Mouse (Mus musculus) megakaryocyte, embryonic 14.5 days (primary cell): ENCODE data around the gene Hdac6. TPM values are rescaled to one million over a fixed set of nuclear protein-coding genes. Genes with fewer than 3 reads are reported as not detected.

Source experiments
- H3K27me3 ChIP-seq: replicated peaks from 2 replicates; pipeline ENCODE3; 2012; ENCODE audit warnings: inconsistent platforms
- H3K36me3 ChIP-seq: replicated peaks from 2 replicates; pipeline ENCODE3; 2012; ENCODE audit warnings: low read length, inconsistent platforms, mixed read lengths
- H3K4me1 ChIP-seq: 2 replicates; pipeline ENCODE4 v1.6.1; 2012; ENCODE audit warnings: inconsistent platforms
- H3K4me3 ChIP-seq: replicated peaks from 2 replicates; pipeline ENCODE3; 2012; ENCODE audit warnings: moderate library complexity, mild to moderate bottlenecking, inconsistent platforms
- H3K9me3 ChIP-seq: 2 replicates; pipeline ENCODE4 v1.6.1; 2012; ENCODE audit warnings: inconsistent platforms
- FLI1 ChIP-seq: IDR thresholded peaks from 2 replicates; pipeline ENCODE4 v1.6.1; 2012; ENCODE audit warnings: low read length, inconsistent platforms, mixed read lengths
- GATA1 ChIP-seq: IDR thresholded peaks from 3 replicates; pipeline ENCODE4 v1.6.1; 2012; ENCODE audit warnings: mixed read lengths, low read length, inconsistent platforms, borderline replicate concordance
- polyA plus RNA-seq: library from polyadenylated mRNA; stranded (reverse); fragments of >175 nt; gene quantifications from 2 replicates; pipeline ENCODE4 v1.2.3, GENCODE M21; 2012; ENCODE audit warnings: low replicate concordance; ENCODE audit not compliant: insufficient read depth

The Hdac6 gene
- polyA plus RNA-seq, 1 experiment, result 0.96 TPM

DNA sequence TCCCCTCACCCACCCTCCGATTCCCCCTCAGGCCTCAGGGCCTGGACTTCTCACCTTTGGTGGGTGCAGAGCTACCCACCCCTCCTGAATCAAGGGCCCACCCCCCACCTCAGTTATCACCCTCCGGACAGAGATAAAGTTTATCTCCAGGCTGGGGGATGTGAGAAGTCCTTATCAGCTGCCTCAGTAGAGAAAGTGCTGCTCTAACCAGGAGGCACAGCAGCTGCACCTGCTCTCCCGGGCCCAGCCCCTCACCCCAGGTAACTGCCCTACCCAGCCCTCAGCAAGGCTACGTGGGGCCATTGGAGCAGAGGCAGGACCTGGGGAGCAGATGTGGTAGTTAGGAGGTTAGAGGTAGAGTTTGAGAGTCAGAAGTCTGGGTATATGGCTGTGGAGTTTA lies 18.5 kb upstream of the Hdac6 start:
- Histone ChIP-seq H3K27me3 (no peaks in the 10 kb centered on the region), H3K4me1 (peaks cover 54% of the 10 kb centered on the region), H3K9me3 (no peaks in the 10 kb centered on the region), H3K4me3 (peak overlapping the region; percentile 95), H3K36me3 (peaks cover 41% of the 10 kb centered on the region)
- TF ChIP-seq GATA1, result no peak
- no peak for TF ChIP-seq FLI1

DNA sequence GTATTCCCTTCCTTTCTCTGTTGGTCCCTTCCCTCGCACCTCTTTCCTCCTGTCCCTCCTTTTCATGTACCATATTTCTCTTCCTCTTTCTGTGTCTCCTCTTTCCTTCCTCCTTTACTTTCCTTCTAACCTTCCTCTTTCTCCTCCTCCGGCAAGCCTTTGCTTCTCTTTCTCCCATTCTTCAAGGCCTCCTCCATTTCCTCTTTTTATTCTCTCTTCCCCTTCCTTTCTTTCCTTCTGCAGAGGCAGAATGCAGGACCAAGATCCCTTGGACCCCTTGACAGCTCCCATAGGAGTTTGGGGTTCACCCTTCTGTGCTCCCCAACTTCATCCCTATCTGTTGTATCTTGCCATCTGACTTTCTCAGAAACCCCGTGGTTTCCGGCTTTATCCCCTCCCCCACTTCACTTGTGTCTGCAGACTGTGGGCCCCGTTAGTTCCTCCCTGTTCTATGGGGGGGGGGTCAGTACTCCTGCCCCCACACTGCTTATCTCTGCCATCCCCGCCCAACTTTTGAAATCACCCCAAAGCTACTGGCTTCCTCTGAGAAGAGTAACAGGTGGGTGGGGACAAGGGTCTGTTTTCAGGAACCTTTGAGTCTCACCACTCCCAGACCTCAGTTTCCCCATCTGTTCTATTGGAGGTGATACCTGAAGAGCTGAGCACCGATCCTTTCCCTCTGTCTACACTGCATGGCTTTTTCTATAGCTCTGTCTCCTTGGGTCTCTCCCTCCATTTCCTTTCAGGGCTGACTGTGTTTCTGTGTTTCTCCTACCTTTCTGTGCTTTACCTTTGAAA lies 16.3 kb upstream of the Hdac6 start:
- Histone ChIP-seq H3K36me3 (peaks cover 63% of the 10 kb centered on the region), H3K4me1 (peaks cover 45% of the 10 kb centered on the region), H3K4me3 (peak overlapping the region; percentile 91), H3K27me3 (no peaks in the 10 kb centered on the region), H3K9me3 (no peaks in the 10 kb centered on the region)
- TF ChIP-seq FLI1 (no peak), GATA1 (no peak)

DNA sequence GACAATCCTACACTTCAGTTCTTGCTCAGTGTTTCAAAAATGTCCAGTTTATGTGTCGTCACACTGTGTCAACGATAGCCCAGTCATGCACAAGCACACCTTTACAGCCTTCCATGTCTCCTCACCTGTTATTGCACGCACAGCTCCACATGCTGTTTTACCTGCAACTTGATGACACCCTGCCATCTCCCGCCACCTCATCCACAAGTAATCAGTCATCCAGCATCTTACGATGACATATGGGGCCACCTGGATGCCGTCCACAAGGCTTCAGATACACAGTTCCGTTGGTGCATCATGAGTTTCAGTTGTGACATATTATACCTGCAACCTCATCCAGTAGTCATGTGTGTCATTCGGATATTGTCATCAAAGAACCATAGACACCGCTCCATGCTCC lies 11.2 kb upstream of the Hdac6 start:
- H3K27me3 ChIP-seq, result no peaks in the 10 kb centered on the region
- peak overlapping the region; percentile 35 for H3K4me3 ChIP-seq
- H3K36me3 ChIP-seq, result peaks cover 68% of the 10 kb centered on the region
- H3K4me1 ChIP-seq, result peaks cover 33% of the 10 kb centered on the region
- H3K9me3 ChIP-seq, result no peaks in the 10 kb centered on the region
- TF ChIP-seq FLI1, result no peak
- no peak for TF ChIP-seq GATA1

DNA sequence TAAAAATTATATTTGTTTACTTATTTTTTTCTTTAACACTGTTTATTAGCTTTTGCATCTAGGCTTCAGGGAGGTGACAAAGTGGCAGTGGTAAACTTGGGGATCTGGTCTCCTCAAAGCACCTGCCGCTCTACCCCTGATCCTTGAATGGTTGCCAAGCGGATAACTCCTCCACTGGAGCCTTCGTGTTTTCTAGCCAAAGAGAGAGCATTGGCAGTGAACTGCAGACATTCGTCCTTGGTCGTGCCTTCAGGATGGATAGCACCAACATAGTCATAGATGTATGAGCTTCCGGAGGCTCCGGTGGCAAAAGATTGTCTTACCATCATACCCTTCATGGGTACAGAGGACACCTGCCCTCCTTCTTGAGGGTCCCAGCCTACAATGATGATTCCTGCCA lies 2.4 kb upstream of the Hdac6 start:
- Histone ChIP-seq H3K36me3 (no peaks in the 10 kb centered on the region), H3K27me3 (no peaks in the 10 kb centered on the region), H3K4me3 (no peak overlapping the region), H3K4me1 (peaks cover 12% of the 10 kb centered on the region; the same call in 1 of the 2 replicates), H3K9me3 (no peaks in the 10 kb centered on the region)
- TF ChIP-seq GATA1, result no peak
- no peak for TF ChIP-seq FLI1

DNA sequence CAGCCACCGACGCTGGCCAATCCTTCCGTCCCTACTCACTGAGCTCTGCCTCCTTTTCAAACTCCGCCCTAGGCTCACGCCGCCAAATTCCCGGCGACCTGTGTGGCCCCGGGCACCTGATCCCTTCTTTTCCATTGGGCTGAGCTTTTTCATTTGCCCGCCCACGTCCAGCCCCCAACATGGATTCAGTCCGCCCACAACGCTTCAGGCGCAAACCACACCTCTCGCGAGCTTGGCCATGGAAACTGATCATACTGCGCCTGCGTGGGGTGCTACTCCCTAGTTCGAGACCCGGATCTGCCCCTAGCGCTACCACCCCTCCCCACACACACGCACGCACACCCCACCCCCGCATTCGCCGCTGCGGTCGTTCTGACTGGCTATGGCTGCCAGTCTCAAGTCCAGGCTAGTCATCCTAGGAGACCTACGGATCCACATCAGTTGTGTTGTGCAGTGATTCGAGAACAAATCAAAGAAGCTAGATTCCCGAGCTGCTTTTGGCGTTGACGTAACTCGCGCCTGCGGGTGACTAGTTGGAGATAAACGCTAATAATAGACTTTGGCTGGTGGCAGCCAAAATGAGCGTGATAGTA lies 307 bp upstream of the Hdac6 start:
- H3K9me3 ChIP-seq, result no peaks in the 10 kb centered on the region
- H3K4me1 ChIP-seq, result peaks cover 12% of the 10 kb centered on the region; the same call in 1 of the 2 replicates
- H3K27me3 ChIP-seq, result peaks cover 2% of the 10 kb centered on the region
- TF ChIP-seq FLI1, result no peak
- no peak for TF ChIP-seq GATA1
- H3K4me3 ChIP-seq, result peak overlapping the region; percentile 91
- no peaks in the 10 kb centered on the region for H3K36me3 ChIP-seq

DNA sequence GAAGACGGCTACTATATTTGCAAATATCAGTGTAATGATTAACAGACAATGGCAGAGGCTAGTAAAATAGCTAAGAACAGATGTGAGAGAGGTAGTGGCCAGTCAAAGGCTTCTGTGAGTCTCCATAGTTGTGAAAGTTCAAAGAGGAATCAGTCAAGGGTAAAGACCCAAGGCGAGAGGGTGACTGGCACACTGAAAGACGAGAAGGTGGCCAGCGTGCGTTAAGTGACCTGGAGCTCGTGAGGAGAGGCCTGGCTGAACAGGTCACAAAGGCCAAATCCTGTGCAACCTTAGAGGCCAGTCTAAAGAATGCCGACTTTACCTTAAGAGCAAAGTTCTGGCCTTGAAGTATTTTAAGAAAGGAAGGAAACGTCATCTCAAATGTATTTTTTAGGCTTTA lies 2.1 kb downstream of the Hdac6 start:
- peaks cover 12% of the 10 kb centered on the region; the same call in 1 of the 2 replicates for H3K4me1 ChIP-seq
- no peaks in the 10 kb centered on the region for H3K9me3 ChIP-seq
- peaks cover 7% of the 10 kb centered on the region for H3K36me3 ChIP-seq
- no peak for TF ChIP-seq FLI1
- no peak for TF ChIP-seq GATA1
- peaks cover 2% of the 10 kb centered on the region for H3K27me3 ChIP-seq
- H3K4me3 ChIP-seq, result no peak overlapping the region

DNA sequence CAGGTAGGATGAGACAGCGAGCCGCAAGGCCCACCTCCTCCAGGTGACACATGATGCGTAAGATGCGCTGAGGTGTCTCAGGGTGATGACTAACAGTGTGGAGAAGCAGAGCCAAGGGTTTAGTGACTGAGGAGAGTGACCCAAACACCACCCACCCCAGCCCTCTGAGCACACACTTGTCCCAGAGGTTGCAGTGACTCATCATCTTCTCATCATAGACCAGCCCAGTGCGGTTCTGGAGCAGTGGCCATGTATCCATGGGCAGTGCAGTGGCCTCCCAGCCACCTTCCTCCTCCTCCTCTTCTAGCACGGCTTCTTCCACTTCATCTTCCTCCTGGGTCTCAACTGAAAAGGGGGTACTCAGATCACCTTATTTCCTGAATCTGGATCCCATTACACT lies 10.0 kb downstream of the Hdac6 start:
- H3K4me3 ChIP-seq, result no peak overlapping the region
- 0 out of 2 replicates have a peak, but pooled peaks cover 3% of the 10 kb centered on the region for H3K9me3 ChIP-seq
- no peaks in the 10 kb centered on the region for H3K27me3 ChIP-seq
- TF ChIP-seq GATA1 (no peak), FLI1 (no peak)
- H3K36me3 ChIP-seq, result peaks cover 37% of the 10 kb centered on the region
- H3K4me1 ChIP-seq, result 0 out of 2 replicates have a peak, but pooled peaks cover 3% of the 10 kb centered on the region

DNA sequence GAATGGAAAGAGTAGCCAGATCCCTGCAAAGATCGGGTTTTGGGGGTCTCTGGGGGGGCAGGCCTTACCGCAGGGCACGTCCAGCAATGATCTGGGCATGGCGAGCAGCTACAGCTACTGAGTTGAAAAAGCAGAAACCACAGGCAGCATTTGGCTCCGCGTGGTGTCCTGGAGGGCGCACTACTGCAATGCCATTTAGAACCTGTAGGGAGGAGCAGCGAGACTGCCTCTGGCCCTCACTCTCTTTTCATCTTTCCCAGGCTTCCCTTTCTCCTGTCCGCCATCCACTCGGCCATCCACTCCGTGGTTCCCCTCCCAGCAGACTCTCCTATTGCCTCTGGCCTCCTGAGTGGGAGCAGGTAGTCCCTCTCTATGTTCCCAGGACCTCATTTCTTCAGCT lies 10.8 kb downstream of the Hdac6 start:
- TF ChIP-seq FLI1, result no peak
- Histone ChIP-seq H3K36me3 (peaks cover 38% of the 10 kb centered on the region), H3K9me3 (0 out of 2 replicates have a peak, but pooled peaks cover 3% of the 10 kb centered on the region), H3K27me3 (no peaks in the 10 kb centered on the region), H3K4me1 (0 out of 2 replicates have a peak, but pooled peaks cover 3% of the 10 kb centered on the region), H3K4me3 (no peak overlapping the region)

DNA sequence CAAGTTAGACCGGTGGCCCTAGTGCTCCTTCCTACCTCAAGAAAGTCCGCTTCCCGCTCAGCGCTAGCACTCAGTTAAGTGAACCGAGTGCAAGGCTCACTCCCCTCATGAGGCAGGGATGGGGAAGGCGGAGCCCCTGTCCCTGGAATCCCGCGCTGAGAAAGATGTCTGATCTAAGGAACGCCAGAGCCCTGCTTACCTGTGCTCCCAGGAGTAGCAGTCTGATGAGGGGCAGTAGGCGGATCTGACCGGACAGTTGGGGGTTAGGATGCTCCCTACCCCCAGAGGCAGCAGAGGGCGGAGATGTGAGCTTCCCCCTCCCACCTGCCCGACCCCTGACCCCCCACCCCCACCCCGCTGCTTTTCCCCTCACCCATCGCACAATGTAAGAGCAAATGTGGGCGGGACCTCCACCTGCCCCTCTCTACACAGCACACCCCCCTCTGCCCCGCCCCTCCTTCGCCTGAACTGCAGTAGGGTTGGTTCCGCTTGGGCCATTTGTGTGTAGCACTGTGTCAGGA lies 19.4 kb downstream of the Hdac6 start, which contains the start of gene Eras:
Eras (minus strand) TSS at position 338 of the 521 bp plus-strand sequence.
- Histone ChIP-seq H3K4me3 (peak within 1 kb of the TSS; percentile 44), H3K4me1 (peaks cover 12% of the 10 kb centered on the region; the same call in 1 of the 2 replicates), H3K9me3 (peaks cover 13% of the 10 kb centered on the region), H3K27me3 (peaks cover 66% of the 10 kb centered on the region), H3K36me3 (peaks cover 21% of the 10 kb centered on the region)
- TF ChIP-seq GATA1 (no peak), FLI1 (no peak)

DNA sequence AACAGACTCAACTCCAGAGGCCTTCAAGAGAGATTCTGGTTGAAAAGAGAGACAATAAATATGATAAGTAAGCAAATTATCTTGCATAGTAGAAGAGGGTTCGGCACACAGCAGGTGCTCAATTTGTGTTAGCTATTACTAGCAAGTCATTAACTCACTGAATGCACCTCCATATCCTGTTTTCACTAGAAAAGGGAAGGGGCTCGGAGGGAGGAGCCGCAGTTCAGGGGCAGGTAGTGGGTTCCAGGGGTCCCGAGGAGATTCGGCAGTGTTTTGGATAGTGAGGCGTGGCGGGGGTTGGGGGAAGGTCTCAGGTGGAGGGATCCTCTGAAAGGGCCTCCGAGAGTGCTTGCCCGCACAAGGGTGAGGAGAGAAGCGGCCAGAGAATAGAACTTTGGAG lies 20.6 kb downstream of the Hdac6 start:
- Histone ChIP-seq H3K4me1 (peaks cover 23% of the 10 kb centered on the region), H3K9me3 (peaks cover 18% of the 10 kb centered on the region), H3K4me3 (no peak overlapping the region), H3K27me3 (peaks cover 78% of the 10 kb centered on the region), H3K36me3 (peaks cover 19% of the 10 kb centered on the region)
- TF ChIP-seq FLI1 (no peak), GATA1 (no peak)
